Mouse (Mus musculus): ENCODE measurements around the gene Lag3.

The Lag3 gene

DNA sequence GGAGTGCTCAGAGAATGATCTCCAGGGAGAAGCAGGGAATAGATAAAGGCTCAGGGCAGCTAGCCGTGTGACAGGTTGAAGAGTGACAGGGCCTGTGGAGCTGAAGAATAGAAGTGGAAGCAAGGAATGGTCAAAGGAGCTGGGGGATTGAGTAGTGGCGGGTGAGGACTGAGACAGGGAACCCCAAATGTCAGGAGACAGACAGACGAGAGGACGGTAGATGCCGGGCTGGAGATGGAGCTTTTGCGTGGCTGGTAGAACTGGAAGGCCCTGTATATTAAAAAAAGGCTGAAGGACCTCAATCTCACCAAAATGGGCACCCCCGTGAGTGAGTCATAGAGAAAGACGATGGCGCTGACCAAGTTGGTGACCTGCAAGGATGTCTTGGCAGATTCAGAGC is 51.0 kb downstream of the Lag3 start:
- DNase-seq (ENCODE audit: extremely low spot score, low spot score): no peak

DNA sequence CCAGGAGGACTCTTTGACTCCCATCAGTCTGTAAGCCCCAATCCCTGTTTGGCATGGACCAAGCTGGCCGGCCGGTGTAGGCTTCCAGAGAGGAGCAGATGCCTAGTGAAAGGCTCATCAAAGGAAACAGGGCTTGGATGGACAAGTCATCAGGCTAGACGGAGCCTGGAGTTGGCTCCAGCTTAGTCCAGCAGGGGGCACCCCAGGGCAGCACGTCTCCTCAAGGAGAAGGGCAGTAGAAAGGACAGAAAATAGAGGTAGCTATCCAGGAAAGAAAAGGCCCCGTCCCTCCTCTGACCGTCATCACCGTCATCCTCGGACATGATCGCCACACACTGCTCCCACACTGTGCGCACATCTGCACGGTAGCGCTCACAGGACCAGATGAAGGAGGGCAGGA is 51.8 kb downstream of the Lag3 start:
- peak; percentile 88 for DNase-seq (ENCODE audit: extremely low spot score, low spot score)

DNA sequence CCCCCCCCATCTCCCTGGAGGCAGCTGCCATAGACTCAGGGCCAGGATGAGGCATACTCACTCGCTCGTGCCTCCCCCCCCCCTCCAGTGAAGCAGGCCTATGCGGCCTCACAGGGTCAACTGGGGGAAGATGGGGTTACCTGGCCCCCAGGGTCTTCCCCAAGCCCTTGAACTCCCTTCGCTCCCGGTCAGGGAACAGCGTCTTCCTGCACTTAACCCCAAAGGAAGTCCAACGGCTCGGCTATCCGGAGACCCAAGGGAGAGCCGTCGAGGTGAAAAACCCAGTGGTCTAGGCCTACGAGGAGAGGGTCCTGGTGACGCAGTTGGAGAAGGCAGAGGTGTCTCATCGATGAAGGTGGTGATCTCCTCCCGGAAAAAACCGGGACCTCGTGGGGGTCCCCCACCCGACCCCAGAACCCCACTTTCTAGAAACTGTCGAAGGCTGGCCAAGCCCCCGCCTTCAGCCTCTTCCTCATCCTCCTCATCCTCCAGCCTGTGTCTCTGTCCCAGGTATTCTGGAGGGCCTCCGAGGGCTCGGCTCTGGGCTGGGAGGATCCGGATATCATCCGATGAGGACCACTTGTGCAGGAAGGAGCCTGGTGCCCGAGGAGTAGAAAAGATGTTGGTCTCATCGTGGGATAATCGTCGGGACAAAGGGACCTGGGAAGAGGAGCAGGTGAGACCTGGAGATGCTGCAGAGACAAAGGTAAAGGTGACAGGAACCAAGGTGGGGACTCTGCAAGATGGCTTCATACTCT is 52.8 kb downstream of the Lag3 start:
- no peak for DNase-seq (ENCODE audit: extremely low spot score, low spot score)

GRCm38 (mm10) chr6:124857840-124858530 is 53.5 kb downstream of the Lag3 start:
- DNase-seq (ENCODE audit: extremely low spot score, low spot score): no peak

GRCm38 (mm10) chr6:124856916-124857839 is 54.3 kb downstream of the Lag3 start, which contains the start of gene P3h3:
P3h3 (minus strand) TSS chr6:124857752.
- peak; percentile 91 for DNase-seq (ENCODE audit: extremely low spot score, low spot score)

GRCm38 (mm10) chr6:124856321-124856720 is 55.2 kb downstream of the Lag3 start:
- DNase-seq (ENCODE audit: extremely low spot score, low spot score): peak; percentile 56

GRCm38 (mm10) chr6:124854647-124855046 is 56.9 kb downstream of the Lag3 start:
- no peak for DNase-seq (ENCODE audit: extremely low spot score, low spot score)

Measured in neural tube, embryonic 10.5 days (tissue).